Mouse (Mus musculus): ENCODE measurements at regions not wholly inside any gene's neighbourhood (a gene's known extent, or its start where the extent isn't known, plus 50 kb on each side); places are given as distances from the start of the nearest gene placed in this dataset.

GRCm38 (mm10) chr3:101657979-101658378 lies 53.5 kb upstream of the Atp1a1 start:
- TF ChIP-seq POLR2AphosphoS5 (IDR thresholded peaks at IDR 0.05; ENCODE audit: borderline replicate concordance, low read depth, low read length) (no peak), MAZ (IDR thresholded peaks at IDR 0.05; ENCODE audit: low read depth, low read length) (no peak), MXI1 (IDR thresholded peaks at IDR 0.05; ENCODE audit: low read depth, low read length) (no peak), ZNF384 (IDR thresholded peaks at IDR 0.05; ENCODE audit: low read depth, low read length) (no peak), ZMIZ1 (IDR thresholded peaks at IDR 0.05; ENCODE audit: low read depth, low read length) (no peak), POLR2A (IDR thresholded peaks at IDR 0.05; ENCODE audit: control insufficient read depth in 1 of 2, insufficient read depth in 1 of 2, low read depth in 1 of 2, low read length in 2 of 2, poor library complexity in 1 of 2) (no peak), USF1 (IDR thresholded peaks at IDR 0.05; ENCODE audit: low read depth, low read length) (no peak), SMC3 (IDR thresholded peaks at IDR 0.05; ENCODE audit: low read depth, low read length) (no peak), EP300 (IDR thresholded peaks at IDR 0.05; ENCODE audit: low read depth in 1 of 2, low read length in 2 of 2) (no peak), GABPA (IDR thresholded peaks at IDR 0.05; ENCODE audit: low read depth, low read length) (no peak), CTCF (IDR thresholded peaks at IDR 0.05 in 2 of 3, conservative IDR thresholded peaks at IDR 0.05 in 1 of 3; ENCODE audit: control insufficient read depth in 1 of 3, insufficient read depth in 1 of 3, low read depth in 2 of 3, low read length in 3 of 3, poor library complexity in 1 of 3, severe bottlenecking in 1 of 3) (no peak)

Data from MEL (cell line).